Mouse (Mus musculus) ES-Bruce4 (cell line): ENCODE data around the gene Mad1l1. TPM values are rescaled to one million over a fixed set of nuclear protein-coding genes. Genes with fewer than 3 reads are reported as not detected.

ENCODE experiments used
- H3K27ac ChIP-seq: 2 replicates; pipeline ENCODE4 v1.5.1; 2012; ENCODE audit warnings: low read length, inconsistent platforms; ENCODE audit not compliant: insufficient read depth
- H3K27me3 ChIP-seq: 2 replicates; pipeline ENCODE4 v1.6.1; 2012; ENCODE audit warnings: mild to moderate bottlenecking, low read length, inconsistent platforms; ENCODE audit not compliant: control insufficient read depth, poor library complexity, insufficient read depth, severe bottlenecking
- H3K36me3 ChIP-seq: 2 replicates; pipeline ENCODE4 v1.6.1; 2012; ENCODE audit warnings: inconsistent platforms, mild to moderate bottlenecking, low read length, moderate library complexity; ENCODE audit not compliant: control insufficient read depth, poor library complexity, insufficient read depth, severe bottlenecking
- H3K4me1 ChIP-seq: one replicate; pipeline ENCODE4 v1.8.1; 2011; ENCODE audit warnings: low read length; ENCODE audit not compliant: control insufficient read depth, insufficient read depth
- H3K4me3 ChIP-seq: 2 replicates; pipeline ENCODE4 v1.5.1; 2011; ENCODE audit warnings: low read depth, mild to moderate bottlenecking, low read length
- H3K9ac ChIP-seq: 2 replicates; pipeline ENCODE4 v1.6.1; 2012; ENCODE audit warnings: low read depth, mild to moderate bottlenecking, inconsistent platforms; ENCODE audit not compliant: poor library complexity, severe bottlenecking
- H3K9me3 ChIP-seq: replicated peaks from 2 replicates; pipeline ENCODE4 v1.6.1; 2012; ENCODE audit warnings: mild to moderate bottlenecking, low read length, inconsistent platforms; ENCODE audit not compliant: control insufficient read depth, poor library complexity, insufficient read depth, severe bottlenecking
- CTCF ChIP-seq: IDR thresholded peaks from one replicate; pipeline ENCODE4 v1.8.1; 2011; ENCODE audit warnings: low read depth, low read length
- EP300 ChIP-seq: IDR thresholded peaks from 2 replicates; pipeline ENCODE4 v1.6.1; 2011; ENCODE audit warnings: low read depth, low read length; ENCODE audit not compliant: insufficient read depth
- POLR2A ChIP-seq: IDR thresholded peaks from one replicate; pipeline ENCODE4 v1.8.1; 2011; ENCODE audit warnings: low read length; ENCODE audit not compliant: insufficient read depth
- polyA plus RNA-seq: library from polyadenylated mRNA; stranded (reverse); fragments of >200 nt; gene quantifications from 2 replicates; pipeline ENCODE4 v1.2.4, GENCODE M21; 2011; ENCODE audit warnings: low read depth; ENCODE audit not compliant: missing spikeins, insufficient read depth, insufficient read length

The Mad1l1 gene
- polyA plus RNA-seq, 1 experiment, result 25.4 TPM

DNA sequence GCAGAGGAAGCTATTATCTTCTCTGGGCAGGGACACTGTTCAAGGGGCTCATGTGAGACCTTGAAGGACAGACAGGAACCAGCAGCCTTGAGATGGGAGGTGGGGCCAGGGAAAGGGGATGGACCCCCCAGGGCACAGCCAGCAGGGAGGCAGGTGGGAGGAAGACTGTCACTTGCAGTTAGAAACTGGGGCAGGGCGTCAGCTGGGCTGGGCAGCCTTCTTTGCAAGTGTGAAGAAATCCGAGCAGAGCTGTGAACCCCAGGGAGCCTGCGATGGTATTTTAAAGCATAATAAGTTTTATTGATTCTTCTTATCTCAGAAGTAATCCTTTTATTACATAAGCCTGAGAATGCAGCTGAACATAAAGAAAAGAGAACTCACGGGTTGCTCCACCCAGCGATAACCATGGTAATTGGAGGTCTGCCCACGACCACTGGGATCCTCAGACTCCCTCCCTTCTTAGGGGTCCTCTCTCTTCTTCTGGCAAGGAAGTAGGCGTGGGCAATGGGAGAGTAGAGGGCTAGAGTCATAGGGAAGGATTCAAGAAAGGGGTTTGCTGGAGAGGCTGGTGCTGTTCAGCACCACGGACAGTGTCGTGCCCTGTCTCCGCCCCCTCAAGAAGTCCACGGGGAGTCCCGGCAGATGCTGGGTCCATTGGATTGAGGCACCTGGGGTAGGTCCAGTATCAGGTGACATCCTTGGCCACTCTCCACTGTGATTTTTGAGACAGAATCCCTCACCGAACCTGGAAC, 342.7 kb downstream of the Mad1l1 start:
- no peaks in the 10 kb centered on the region for H3K9me3 ChIP-seq
- no peak for TF ChIP-seq CTCF
- TF ChIP-seq EP300, result no peak
- no peak for TF ChIP-seq POLR2A
- H3K9ac ChIP-seq, result no peak overlapping the region
- H3K4me3 ChIP-seq, result no peak overlapping the region
- H3K36me3 ChIP-seq, result no peaks in the 10 kb centered on the region
- H3K4me1 ChIP-seq, result no peaks in the 10 kb centered on the region
- no peaks in the 10 kb centered on the region for H3K27me3 ChIP-seq
- H3K27ac ChIP-seq, result no peak overlapping the region

DNA sequence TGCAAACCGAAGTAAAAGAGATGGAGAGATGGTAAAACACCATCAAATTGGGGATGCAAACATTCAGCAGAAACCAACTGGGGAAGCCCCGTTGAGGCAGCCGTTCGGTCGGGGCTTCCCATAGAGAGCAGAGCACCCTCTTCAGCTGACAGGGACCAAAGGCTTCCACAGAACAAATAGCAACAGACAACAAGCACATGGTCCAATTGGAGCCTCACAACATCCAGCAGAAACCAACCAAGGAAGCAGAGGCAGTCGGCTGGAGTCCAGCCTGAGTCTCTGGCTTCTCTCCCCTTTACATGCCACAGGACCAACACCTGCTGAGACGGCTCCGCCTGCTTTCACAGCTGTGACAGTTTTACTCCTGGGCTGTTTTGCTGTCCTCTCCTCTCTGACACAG, 343.9 kb downstream of the Mad1l1 start:
- H3K36me3 ChIP-seq, result no peaks in the 10 kb centered on the region
- no peaks in the 10 kb centered on the region for H3K27me3 ChIP-seq
- H3K4me1 ChIP-seq, result no peaks in the 10 kb centered on the region
- no peaks in the 10 kb centered on the region for H3K9me3 ChIP-seq
- no peak for TF ChIP-seq CTCF
- no peak for TF ChIP-seq POLR2A
- TF ChIP-seq EP300, result no peak
- no peak overlapping the region for H3K27ac ChIP-seq
- no peak overlapping the region for H3K4me3 ChIP-seq
- H3K9ac ChIP-seq, result no peak overlapping the region

DNA sequence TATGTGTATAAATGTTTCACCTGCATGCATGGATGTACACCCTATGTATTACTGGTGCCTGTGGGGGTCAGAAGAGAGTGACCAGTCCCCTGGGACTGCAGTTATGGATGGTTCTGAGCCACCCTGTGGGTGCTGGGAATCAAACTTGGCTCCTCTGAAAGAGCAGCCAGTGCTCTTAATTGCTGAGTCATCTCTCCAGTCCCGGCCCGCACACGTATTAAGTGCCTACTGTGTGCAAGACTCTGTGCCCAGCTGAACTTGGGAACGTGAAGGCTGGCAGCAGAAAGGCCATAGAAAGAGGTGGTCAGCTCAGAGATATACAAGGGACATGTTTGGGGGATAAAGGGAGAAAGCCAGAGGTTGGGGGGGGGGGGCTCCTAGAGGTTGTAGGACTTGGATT, 344.8 kb downstream of the Mad1l1 start:
- Histone ChIP-seq H3K4me3 (no peak overlapping the region), H3K27ac (no peak overlapping the region), H3K9me3 (no peaks in the 10 kb centered on the region), H3K36me3 (no peaks in the 10 kb centered on the region), H3K27me3 (no peaks in the 10 kb centered on the region), H3K9ac (no peak overlapping the region), H3K4me1 (no peaks in the 10 kb centered on the region)
- TF ChIP-seq EP300 (no peak), CTCF (no peak), POLR2A (no peak)

DNA sequence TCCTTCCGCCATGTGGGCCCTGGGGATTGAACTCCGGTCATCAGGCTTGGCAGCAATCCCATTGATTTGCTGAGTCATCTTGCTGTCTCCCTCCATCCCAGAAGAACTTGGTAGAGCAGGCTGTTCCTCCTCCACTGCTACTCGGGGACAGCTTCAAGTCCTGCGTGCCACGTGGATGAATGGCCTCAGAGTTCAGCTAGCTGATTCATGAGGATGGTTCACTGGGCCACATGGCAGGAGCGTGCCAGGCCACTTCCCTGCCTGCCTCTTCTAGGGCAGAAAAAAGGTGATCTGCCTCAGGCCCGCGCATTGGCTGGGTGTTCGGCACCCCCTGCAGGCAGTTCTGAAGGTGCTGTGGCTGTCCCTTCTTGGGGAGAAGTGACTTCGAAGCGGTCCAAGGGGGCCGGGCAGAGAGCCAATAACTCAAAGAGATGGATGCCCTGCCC, 351.1 kb downstream of the Mad1l1 start:
- Histone ChIP-seq H3K9ac (no peak overlapping the region), H3K4me3 (no peak overlapping the region), H3K9me3 (no peaks in the 10 kb centered on the region), H3K27ac (no peak overlapping the region), H3K4me1 (peaks cover 1% of the 10 kb centered on the region), H3K36me3 (no peaks in the 10 kb centered on the region), H3K27me3 (no peaks in the 10 kb centered on the region)
- TF ChIP-seq CTCF, result peak; percentile 52
- TF ChIP-seq POLR2A, result no peak

DNA sequence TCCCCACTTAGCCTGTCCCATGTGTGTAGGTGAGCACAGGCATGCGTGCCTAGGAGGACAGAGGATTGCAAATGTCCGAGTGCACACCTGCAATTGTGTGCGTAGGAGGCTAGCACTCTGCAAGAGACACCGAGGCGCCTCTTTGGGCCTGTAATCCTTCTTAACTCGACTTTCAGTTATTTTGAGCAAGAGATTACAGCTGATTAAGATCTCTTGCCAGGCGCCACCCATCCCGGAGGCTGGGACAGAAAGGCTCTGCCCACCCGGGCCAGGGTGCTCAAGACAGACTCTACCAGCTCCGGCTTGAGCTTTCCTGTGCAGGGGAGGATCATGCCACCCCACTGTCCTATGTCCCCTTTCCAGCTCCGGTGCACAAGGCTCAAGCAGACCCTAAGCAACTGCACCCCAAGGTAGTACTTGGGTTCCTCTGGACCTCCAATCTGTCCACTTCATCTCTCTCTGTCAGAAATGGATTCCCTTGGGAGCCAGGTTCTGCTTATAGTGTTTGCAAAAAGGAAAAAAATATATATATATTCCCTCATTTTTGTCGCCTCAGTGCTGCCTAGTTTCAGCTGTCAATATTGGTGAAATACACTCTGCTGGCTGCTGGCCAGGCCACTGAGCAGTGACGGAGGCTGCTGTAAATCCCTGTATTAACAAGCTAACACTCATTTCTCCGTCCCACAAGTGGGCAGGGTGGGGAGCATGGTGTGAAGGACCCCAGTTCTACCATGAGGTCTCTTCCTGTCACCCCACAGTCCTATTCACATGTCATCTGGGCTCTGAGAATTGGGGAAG, 352.0 kb downstream of the Mad1l1 start:
- Histone ChIP-seq H3K4me3 (no peak overlapping the region), H3K27ac (no peak overlapping the region), H3K4me1 (peaks cover 1% of the 10 kb centered on the region), H3K36me3 (no peaks in the 10 kb centered on the region), H3K9ac (no peak overlapping the region), H3K27me3 (no peaks in the 10 kb centered on the region), H3K9me3 (no peaks in the 10 kb centered on the region)
- TF ChIP-seq CTCF (no peak), POLR2A (no peak), EP300 (no peak)

DNA sequence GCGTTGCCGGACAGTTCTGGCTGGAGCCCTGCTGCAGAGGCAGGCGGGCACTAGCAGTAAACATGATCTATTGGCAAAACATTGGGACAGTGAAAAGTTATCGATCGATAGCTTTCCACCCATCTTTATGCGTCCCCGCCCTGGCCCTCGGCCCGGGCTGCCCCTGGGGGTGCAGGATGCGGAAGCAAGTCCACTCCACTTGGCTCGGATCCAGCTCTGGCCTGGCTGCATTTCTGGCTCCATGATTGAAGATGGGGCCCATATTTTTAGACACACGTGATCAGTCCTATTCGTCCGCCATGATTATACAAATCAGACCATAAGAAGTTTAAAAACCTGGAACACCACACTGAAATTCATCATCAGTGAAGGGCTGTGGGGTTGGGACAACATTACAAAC, 355.8 kb downstream of the Mad1l1 start:
- Histone ChIP-seq H3K27ac (no peak overlapping the region), H3K4me3 (no peak overlapping the region), H3K4me1 (peaks cover 1% of the 10 kb centered on the region), H3K36me3 (no peaks in the 10 kb centered on the region), H3K9ac (no peak overlapping the region), H3K27me3 (no peaks in the 10 kb centered on the region), H3K9me3 (no peaks in the 10 kb centered on the region)
- TF ChIP-seq EP300 (no peak), CTCF (no peak), POLR2A (no peak)
